Mouse (Mus musculus) liver, embryonic 18 days (tissue): ENCODE measurements around the gene Necap1. TPM values are rescaled to one million over a fixed set of nuclear protein-coding genes. Genes with fewer than 3 reads are reported as not detected.

ENCODE experiments used
- polyA plus RNA-seq: library from polyadenylated mRNA; depleted of rRNA; stranded (reverse); fragments of >200 nt; gene quantifications from 2 replicates; pipeline ENCODE4 v1.2.3, GENCODE M21; 2012; rRNA removed

Gene Necap1
- 17.4 and 20.6 TPM in 2 replicates for polyA plus RNA-seq

DNA sequence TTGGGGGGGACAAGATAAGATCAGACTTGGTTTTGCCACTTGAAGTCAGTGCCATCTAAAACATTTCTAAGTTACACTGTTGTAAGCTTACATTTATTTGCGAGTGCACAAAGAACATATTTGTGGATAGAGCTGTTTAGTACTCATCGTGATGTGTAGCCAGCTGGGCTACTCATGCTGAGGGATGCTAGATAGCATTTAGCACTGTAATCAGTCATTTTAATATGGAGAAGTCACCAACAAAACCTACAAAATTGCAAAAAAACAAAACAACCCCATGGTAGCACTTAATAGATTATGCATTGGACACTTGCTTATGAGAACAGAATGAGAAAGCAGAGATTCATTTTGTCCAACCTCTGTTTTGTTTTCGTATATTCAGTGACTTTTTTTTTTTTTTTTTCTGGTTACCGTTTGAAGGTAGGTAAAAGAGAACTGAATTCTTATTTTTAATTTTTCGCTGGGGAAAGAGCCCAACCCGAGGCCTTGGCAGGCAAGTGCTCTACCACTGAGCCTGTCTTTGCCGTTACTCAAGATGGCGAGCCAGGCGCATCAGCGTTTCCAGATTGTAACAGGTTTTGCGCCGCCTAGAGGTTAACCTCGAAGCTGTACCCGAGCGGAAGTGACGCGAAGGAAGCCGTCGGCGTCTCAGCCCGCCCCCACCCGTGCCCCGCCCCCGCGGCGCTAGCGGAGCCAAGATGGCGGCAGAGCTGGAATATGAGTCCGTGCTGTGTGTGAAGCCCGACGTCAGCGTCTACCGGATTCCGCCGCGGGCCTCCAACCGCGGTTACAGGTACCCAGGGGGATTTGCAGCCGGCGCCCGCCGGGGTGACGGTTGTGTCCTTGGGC lies at the start of gene Necap1:
Gene Necap1, plus strand, starts transcription at position 604 of the 849 bp plus-strand sequence.

GRCm38 (mm10) chr6:122855955-122856354 lies 18.3 kb upstream of the Necap1 start, which contains the start of gene C3ar1:
Gene C3ar1, minus strand, starts transcription at chr6:122856161.

GRCm38 (mm10) chr6:122921451-122921850 lies 47.2 kb downstream of the Necap1 start, which contains the start of gene Clec4a1:
Gene Clec4a1, plus strand, starts transcription at chr6:122921848.

Other genes starting within 250 kb of the Necap1 start
- gene Dppa3, start 248.1 kb upstream of the Necap1 start, polyA plus RNA-seq = not detected in 2 replicates
- 0.01 TPM in 1 of 2 replicates, not detected in the other for gene Nanog, start 167.0 kb upstream of the Necap1 start, polyA plus RNA-seq
- 8.0 and 9.4 TPM in 2 replicates for gene Slc2a3, start 72.8 kb upstream of the Necap1 start, polyA plus RNA-seq
- 1.2 and 1.5 TPM in 2 replicates for gene Foxj2, start 54.6 kb upstream of the Necap1 start, polyA plus RNA-seq
- 1.4 and 1.6 TPM in 2 replicates for gene C3ar1, start 18.3 kb upstream of the Necap1 start, polyA plus RNA-seq
- 5.9 and 7.4 TPM in 2 replicates for gene Clec4a1, start 47.4 kb downstream of the Necap1 start, polyA plus RNA-seq
- 2.0 and 2.5 TPM in 2 replicates for gene Clec4a3, start 78.0 kb downstream of the Necap1 start, polyA plus RNA-seq
- gene Clec4a4, start 115.9 kb downstream of the Necap1 start, polyA plus RNA-seq = 0.08 TPM in 1 of 2 replicates, not detected in the other
- gene Clec4b1, start 175.5 kb downstream of the Necap1 start, polyA plus RNA-seq = 0.07 and 0.17 TPM in 2 replicates
- gene Clec4a2, start 232.0 kb downstream of the Necap1 start, polyA plus RNA-seq = 11.2 and 13.0 TPM in 2 replicates